Mouse (Mus musculus) T-helper 1 cell (primary cell): ENCODE data around the gene Sf3a1.
"Not testable (repeated sequence)": the region's sequence is repeated elsewhere in the genome, so short reads cannot be mapped to it uniquely, and the experiment has no call there.

ENCODE experiments used
- in situ Hi-C: fragments of 300-600 bp; cut with MboI, MseI; formaldehyde crosslinking; loops from one replicate; pipeline ENCODE4 v1.15.1; 2025; ENCODE audit warnings: high pct_unique_total_duplicates

The Sf3a1 gene

DNA sequence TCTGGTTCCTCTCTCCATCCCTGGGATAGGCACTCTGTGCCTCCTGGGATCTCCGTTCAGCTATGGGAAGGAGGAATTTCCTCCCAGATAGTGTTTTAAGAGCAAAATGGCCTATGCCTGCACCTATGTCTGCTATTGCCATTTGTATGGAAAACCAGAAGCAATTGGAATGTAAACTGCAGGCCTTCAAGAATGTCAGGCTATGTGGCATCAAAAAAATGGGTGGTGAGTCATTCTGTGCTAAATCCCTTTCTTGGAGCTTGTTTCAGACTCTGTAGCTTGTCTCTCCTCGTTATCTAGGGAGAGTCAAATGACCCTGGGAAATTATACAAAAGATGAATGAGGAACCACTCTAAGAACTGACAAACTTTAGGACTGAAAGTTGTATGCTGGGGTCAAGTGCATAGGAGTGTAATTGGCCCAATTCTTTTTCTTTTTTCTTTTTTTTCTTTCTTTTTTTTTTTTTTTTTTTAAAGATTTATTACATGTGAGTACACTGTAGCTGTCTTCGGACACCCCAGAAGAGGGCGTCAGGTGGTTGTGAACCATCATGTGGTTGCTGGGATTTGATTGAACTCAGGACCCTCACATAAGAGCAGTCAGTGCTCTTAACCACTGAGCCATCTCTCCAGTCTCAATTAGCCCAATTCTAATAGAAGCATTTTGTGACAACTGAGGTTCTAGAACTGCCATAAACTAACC, 24.3 kb downstream of the Sf3a1 start:
- in situ Hi-C loops = no loop called here

- in situ Hi-C loops = not testable (repeated sequence)
These were observed 25.3 kb downstream of the Sf3a1 start for GRCm38 (mm10) chr11:4185480-4185879.

DNA sequence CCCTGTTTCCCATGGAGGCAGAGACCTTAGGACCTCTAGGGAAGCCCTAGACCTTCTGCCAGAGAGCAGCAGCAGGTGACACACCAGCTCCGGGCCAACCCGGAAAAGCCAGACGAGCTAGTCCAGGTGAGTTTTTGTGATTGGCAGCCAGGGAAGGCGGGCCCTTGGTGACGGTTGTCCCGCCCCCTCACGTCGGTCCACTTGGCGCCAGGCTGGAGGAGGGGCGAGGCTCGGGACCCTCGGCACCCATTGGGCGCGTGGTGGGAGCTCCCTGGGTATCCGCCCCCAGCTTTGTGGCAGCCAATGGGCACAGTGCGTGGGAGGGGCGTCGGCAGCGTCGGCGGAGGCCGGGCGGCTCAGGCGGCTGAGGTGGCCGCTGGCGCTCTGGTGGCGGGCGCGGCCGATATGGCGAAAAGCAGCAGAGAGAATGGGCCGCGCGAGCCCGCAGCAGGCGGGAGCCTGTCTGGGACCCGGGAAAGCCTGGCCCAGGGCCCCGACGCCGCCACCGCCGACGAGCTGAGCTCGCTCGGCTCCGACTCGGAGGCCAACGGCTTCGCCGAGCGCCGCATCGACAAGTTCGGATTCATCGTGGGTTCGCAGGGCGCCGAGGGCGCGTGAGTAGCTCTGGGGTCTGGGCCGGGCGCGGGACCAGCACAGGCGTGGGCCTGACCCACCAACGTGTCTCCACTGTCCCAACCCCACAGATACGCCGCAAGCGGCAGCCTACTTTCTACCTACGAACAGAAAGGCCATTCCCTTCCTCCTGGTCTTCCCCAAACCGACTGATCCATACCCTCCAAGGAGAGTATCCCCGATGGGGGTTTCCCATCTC, 26.6 kb downstream of the Sf3a1 start, which contains the start of gene Tbc1d10a:
Gene Tbc1d10a, plus strand, starts transcription at position 304 of the 832 bp plus-strand sequence.
- in situ Hi-C loops = no loop called here

DNA sequence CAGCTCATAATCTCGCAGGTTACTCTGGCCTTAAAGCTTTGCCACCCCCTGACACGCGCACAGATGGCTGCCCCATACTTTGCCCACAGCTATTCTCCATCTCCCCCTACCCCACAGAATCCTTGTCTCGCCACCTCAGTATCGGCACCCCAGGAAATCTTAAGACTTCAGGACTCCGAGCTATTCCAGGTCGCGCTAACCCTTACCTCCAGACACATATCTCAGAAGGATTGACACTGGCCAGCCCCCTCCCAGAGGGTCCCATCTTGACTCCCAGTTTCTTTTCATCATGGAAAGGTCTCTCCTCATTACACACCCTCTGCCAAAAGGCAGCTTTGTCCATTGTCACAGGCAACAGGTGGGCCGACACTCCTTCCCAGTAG, 27.2 kb downstream of the Sf3a1 start:
- in situ Hi-C loops = no loop called here

DNA sequence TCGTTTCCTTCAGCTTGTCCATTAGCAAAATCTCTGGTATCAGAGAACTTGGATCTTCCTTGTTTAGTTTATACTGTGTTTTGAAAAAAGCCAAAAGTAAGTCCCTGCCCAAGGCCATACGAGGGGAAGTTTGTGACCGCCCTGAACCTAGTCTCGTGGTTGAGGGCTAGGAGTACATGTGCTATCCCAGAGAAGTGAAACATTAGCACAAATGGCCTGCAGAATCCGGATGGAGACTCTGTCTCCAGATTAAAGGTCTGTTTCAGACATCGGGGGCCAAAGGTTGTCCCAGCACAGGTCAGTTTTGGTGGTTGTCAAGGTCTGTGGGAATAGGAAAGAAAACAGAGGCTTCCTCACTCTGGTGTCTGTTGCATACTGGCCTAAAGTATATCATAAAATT, 29.0 kb downstream of the Sf3a1 start:
- in situ Hi-C loops = no loop called here

GRCm38 (mm10) chr11:4190677-4191076, 30.5 kb downstream of the Sf3a1 start:
- in situ Hi-C loops = no loop called here

DNA sequence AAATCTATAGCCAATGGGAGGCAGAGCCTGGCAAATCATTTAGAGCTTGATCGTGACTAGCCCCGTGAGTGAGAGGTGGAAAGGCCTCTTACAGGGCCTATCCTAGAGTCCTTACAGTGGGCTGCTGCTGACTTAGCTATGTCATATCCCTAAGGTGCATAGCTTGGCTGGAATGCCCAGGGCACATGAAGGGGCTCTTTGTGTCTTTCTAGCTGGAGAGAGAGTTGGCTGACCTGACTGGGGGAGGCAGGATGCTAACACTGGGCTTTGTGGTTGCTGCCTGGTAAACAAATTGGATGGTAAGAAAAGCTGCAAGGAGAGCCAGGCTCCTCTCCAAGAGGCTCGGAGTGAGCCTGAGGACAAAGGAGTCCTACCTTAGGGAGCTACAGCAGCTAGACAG, 32.6 kb downstream of the Sf3a1 start:
- in situ Hi-C loops = no loop called here

DNA sequence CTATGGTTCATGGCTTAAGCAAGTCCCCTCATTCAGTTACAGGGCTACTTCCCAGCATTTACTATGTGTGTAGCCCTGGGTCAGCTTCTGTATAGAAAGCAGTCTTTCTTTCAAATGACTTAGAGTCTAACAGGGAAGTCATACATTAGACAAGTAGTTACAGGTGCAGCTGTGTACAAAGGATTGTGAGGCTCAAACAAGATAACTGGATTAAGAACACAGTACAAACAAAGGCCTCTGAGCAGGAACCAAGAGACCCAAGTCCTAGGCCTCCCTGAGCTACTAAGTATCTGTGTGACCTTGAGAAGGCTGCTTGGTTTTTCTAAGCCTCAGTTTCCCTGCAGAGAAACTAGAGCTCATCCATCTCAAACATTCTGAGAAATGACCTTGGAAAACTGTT, 33.3 kb downstream of the Sf3a1 start:
- in situ Hi-C loops = no loop called here

DNA sequence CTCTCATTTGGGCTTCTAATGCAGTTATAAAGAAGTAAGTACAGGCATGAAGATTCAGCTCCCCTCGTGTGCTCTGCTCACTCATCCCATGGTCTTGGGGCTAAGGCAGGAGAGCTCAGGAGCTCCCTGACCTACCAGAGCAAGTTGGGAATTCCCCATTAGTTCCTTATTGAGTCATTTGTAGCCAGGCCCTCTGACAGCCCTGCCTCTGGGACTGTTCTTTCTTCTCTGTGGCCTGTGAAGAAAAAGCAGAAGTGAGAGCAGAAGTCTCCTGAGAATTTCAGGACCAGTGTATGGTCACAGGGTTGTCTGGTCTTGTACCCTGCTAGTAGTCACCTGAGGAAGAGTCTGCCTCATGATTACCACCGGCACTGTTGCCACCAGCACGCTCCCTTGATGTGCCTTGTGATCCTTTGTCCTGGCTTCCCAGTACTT, 35.5 kb downstream of the Sf3a1 start:
- in situ Hi-C loops = no loop called here

GRCm38 (mm10) chr11:4196636-4197035, 36.5 kb downstream of the Sf3a1 start:
- in situ Hi-C loops = no loop called here

GRCm38 (mm10) chr11:4197691-4198090, 37.5 kb downstream of the Sf3a1 start:
- in situ Hi-C loops = no loop called here

DNA sequence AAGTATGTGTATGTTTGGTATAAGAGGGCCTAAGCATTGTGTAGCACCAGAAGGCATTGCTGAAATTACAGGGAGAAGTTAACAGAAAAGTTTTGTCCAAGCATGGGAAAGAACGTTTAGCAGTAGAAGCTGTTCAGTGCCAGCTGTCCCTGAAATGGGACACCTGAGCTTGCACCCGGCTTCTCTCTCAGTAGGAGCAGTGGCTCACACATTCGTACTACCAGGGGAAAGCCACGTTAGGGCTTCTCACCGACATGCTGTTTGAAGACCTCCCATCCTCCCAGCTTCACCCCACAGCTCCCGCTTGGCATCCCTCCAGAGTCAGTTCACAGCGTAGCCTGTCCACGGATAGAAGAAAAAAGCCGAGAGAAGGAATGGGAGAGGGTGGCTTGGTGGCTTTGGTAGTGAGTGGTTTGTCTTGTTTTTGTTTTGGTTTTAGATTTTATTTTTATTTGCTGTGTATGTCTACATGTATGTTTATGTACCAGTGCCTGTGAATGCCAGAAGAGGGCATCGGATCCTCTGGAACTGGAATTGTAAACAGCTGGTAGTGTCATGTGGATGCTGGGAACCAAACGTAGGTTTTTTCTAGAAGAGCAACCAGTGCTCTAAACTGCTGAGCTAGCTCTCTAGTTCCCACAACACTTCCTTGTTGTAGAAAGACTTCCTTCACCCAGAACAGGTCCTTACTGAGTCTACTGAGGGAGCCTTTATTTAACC, 42.0 kb downstream of the Sf3a1 start:
- in situ Hi-C loops = no loop called here

DNA sequence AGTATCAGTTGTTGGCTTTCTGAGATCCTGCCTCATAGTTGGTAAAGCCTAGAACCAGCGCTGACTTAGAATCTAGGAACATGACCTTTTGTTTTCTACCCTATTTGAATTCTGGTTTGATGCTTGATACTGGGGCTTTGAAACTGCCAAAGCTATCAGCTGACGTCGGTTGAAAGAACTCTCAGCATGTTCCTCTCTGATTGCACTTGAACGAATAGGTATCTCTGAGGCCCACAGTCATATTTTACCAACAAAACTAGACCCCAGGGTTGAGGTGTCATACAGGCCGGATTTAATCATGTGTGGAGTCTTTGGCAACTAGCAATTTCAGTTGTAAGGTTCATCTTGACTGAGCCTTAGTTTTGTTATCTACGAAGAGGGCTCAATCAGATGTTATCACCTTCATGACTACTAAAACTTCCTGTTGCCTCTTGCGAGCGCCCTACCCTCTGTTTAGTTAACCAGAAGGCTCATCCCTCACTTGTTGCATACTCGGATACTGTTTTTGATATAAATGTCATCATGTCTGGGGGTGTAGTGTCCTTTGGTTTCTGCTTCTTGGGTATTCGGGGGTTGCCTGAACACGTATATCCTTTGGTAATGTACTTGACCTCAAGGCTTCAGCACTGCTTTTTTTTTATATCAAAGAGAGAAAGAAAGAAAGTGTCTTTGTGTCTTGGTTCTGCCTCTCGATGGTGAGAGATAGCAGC, 43.0 kb downstream of the Sf3a1 start:
- in situ Hi-C loops = no loop called here

DNA sequence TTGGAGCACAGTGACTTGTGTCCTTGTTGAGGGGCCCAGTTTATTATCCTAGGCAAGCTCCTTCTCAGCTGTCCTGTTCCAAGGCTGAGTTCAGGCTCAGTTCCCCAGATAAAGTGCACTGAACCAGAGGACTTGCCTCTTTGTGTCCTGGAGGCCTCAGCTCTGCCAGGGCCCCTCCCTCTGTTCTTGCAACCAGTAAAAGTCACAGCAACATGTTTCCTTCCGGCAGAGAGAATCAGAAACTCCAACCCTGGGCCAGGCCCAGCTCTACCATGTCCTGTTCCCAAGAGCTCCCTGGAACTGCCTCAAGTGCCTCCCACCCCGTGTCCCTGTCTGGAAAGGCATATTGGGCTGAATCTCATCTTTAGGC, 43.5 kb downstream of the Sf3a1 start:
- in situ Hi-C loops = no loop called here

DNA sequence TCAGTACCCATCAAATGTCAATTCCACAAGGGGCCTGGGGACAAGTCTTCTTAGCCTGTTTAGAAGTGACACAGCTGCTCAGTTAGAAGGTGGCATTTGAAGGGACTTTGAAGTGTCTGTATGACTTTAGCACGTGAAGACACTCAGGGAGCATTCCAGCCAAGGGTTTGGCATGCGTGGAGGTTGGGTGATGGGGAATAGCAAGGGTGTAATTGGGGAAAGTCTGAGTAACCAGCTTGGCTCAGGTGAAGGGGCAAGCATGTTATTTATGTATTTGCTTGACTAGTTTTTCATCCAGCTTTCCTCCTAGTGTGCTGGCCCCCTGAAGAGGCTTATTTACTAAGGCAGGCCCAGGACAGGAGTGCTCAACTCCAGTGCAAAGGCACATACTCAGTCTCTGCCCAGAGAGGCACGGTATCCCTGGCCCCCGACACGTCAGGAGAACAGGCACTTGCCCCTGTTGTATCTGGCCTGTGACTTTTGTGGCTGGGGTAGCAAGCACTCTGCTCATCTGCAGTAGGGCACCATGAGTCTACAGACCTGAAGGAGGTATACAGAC, 45.0 kb downstream of the Sf3a1 start:
- in situ Hi-C loops = no loop called here

DNA sequence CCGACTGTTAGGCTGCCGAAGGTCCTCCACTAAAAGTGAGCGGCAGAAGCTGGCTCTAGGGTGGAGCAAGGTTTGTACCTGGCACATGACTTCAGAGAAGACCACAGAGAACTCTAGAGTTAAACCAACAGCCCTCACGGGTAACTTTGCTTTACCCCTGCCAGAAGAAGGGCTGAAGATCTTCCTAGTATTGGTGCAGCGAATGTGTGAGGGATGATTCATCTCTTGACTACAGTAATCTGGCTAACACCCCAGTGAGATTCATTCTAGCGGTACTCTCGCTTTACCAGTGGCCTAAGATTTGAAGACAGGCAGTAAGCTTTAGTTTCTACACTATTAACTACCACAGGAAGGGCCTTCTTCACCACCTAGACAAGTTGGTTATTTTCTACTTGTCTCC, 45.8 kb downstream of the Sf3a1 start:
- in situ Hi-C loops = no loop called here

- in situ Hi-C loops = no loop called here
These were observed 46.4 kb downstream of the Sf3a1 start for GRCm38 (mm10) chr11:4206563-4206962.

GRCm38 (mm10) chr11:4207655-4208054, 47.5 kb downstream of the Sf3a1 start:
- in situ Hi-C loops = no loop called here

- in situ Hi-C loops = no loop called here
These were observed 49.4 kb downstream of the Sf3a1 start for GRCm38 (mm10) chr11:4209556-4209955.

DNA sequence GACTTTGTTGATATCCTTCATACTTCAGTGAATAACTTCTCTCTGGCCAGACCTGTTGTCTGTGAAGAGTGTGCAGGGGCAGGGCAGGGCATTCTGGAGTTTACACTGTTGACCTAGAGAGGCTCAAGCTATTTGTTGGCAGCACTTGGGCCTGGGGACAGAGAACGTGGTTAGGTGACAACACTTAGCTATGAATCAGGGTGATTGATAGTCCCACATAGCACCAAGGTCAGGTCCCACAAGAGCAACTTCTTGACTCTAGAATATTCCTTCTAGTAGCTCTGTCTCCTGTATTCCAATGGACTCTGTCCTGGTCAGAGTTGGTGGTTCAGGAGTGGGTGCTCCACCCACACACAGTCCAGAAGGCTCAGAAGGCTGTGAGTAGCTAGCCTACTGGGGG, 50.6 kb downstream of the Sf3a1 start:
- in situ Hi-C loops = no loop called here

- in situ Hi-C loops = no loop called here
These were observed 53.0 kb downstream of the Sf3a1 start for GRCm38 (mm10) chr11:4213107-4213506.

GRCm38 (mm10) chr11:4214572-4214971, 54.4 kb downstream of the Sf3a1 start:
- in situ Hi-C loops = no loop called here
